Mouse (Mus musculus) bone marrow macrophage, adult 2 months (primary cell): Measurements from ENCODE around the gene Ppp1r9b.

Experiments
- CTCF ChIP-seq: IDR thresholded peaks from 2 replicates; pipeline ENCODE4 v1.5.1; 2012; ENCODE audit warnings: low read depth, mild to moderate bottlenecking, low read length, moderate library complexity
- POLR2A ChIP-seq: IDR thresholded peaks from 2 replicates; pipeline ENCODE4 v1.6.1; 2012; ENCODE audit warnings: mild to moderate bottlenecking, low read depth, low read length, borderline replicate concordance

DNA sequence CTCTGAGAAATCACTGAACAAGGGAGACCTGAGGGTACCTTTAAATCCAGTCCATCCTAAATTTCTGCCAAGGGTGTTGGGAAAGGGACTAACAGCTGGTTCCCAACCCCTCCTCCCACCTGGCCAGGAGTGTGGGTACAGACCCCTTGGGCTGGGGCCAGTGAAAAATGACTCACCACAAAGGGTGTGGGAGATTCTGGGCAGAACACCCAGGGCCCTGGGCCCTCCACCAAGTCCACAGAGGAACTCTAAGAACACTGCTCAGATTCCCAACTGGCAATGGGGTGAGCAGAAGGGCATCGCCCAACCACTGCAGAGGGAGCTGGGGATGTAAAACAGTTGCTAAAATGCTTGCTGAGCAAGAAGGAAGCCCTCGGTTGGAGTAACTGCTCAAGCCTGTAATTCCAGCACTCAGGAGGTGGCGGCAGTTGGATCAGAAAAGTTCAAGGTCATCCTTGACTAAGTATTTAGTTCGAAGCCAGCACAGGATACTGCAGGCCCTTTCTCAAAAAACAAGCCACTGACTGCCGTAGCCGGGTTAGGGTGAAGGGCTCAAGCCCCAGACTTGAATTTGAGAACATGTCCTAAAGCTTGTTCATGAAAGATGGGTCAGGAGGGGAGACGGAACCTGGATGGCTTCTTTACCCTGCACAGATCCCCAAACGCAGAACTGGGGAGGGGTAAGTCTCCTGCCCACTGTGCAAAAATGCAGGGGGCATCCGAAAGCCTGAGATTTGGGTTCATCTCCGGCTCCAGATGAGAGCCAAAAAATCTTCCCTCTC, 1.9 kb upstream of the Ppp1r9b start:
- TF ChIP-seq CTCF (no peak), POLR2A (no peak)
